Mouse (Mus musculus) lung, postnatal 0 days (tissue): Measurements from ENCODE around the gene Ddx39b.

Source experiments
- CTCF ChIP-seq: IDR thresholded peaks from 2 replicates; pipeline ENCODE4 v1.5.1; 2016; ENCODE audit warnings: antibody characterized with exemption, mild to moderate bottlenecking
- EP300 ChIP-seq: IDR thresholded peaks from 2 replicates; pipeline ENCODE4 v1.6.1; 2016; ENCODE audit warnings: antibody characterized with exemption, mild to moderate bottlenecking, control low read depth

- TF ChIP-seq CTCF, result no peak
- TF ChIP-seq EP300, result no peak
Observed at GRCm38 (mm10) chr17:35198029-35198428, 43.5 kb upstream of the Ddx39b start.
